Mouse (Mus musculus) gastrocnemius, adult 2 months (tissue): Measurements from ENCODE around the gene Lhx4. TPM values are rescaled to one million over a fixed set of nuclear protein-coding genes. Genes with fewer than 3 reads are reported as not detected.
A peak's percentile ranks its signal among the peaks of the same experiment; 100 is the strongest.

Source experiments
- DNase-seq: peaks from one replicate; pipeline ENCODE4 v3.0.0; 2022
- H3K27ac ChIP-seq: fragments of 200-600 bp; 2 replicates; pipeline ENCODE4 v1.8.1; 2022; ENCODE audit warnings: mild to moderate bottlenecking
- H3K4me3 ChIP-seq: fragments of 200-600 bp; 2 replicates; pipeline ENCODE4 v1.8.1; 2022; ENCODE audit warnings: mild to moderate bottlenecking, moderate library complexity
- CTCF ChIP-seq: fragments of 200-600 bp; IDR thresholded peaks from 2 replicates; pipeline ENCODE4 v1.8.1; 2022; ENCODE audit warnings: antibody characterized with exemption, mild to moderate bottlenecking, moderate library complexity
- intact Hi-C: fragments of 180-260 bp; cut with DNase I; formaldehyde crosslinking; loops from one replicate; pipeline ENCODE4 v1.15.1; 2025
- long read RNA-seq, 2 experiments: library from polyadenylated mRNA; stranded (forward); transcript quantifications; one replicate each; pipeline ENCODE4 v2.0.0; 2021
- total RNA-seq, 2 experiments: library from RNA; stranded (reverse); gene quantifications; 2 replicates each; pipeline ENCODE4 v1.2.3; 2021

The Lhx4 gene
- not detected for total RNA-seq
- long read RNA-seq, experiment 1: 0 reads
- long read RNA-seq, experiment 2: 0 reads

GRCm38 (mm10) chr1:155751484-155752255, at the start of gene Lhx4:
TSS of gene Lhx4 (minus strand) at chr1:155751684.
- H3K27ac ChIP-seq: no peak within 1 kb of the TSS
- intact Hi-C loops: no loop called here
- H3K4me3 ChIP-seq: no peak within 1 kb of the TSS
- DNase-seq: no peak
- TF ChIP-seq CTCF: no peak

GRCm38 (mm10) chr1:155798000-155798399, 46.5 kb upstream of the Lhx4 start:
- no peak overlapping the region for H3K4me3 ChIP-seq
- intact Hi-C loops: no loop called here
- DNase-seq: no peak
- no peak for TF ChIP-seq CTCF
- no peak overlapping the region for H3K27ac ChIP-seq

- Histone ChIP-seq H3K4me3 (no peak overlapping the region), H3K27ac (no peak overlapping the region)
- TF ChIP-seq CTCF: no peak
- DNase-seq: no peak
- intact Hi-C loops: no loop called here
These were observed 45.9 kb upstream of the Lhx4 start for GRCm38 (mm10) chr1:155797425-155797824.

GRCm38 (mm10) chr1:155796757-155797405, 45.4 kb upstream of the Lhx4 start:
- intact Hi-C loops: no loop called here
- no peak overlapping the region for H3K4me3 ChIP-seq
- no peak for DNase-seq
- TF ChIP-seq CTCF: no peak
- no peak overlapping the region for H3K27ac ChIP-seq

- intact Hi-C loops: no loop called here
These were observed 44.3 kb upstream of the Lhx4 start for GRCm38 (mm10) chr1:155795791-155796233.

GRCm38 (mm10) chr1:155794855-155795254, 43.4 kb upstream of the Lhx4 start:
- no peak for TF ChIP-seq CTCF
- H3K27ac ChIP-seq: no peak overlapping the region
- intact Hi-C loops: no loop called here
- no peak for DNase-seq
- no peak overlapping the region for H3K4me3 ChIP-seq

More at GRCm38 (mm10) chr1:155795791-155796233, 44.3 kb upstream of the Lhx4 start:
- no peak for DNase-seq
- H3K27ac ChIP-seq: no peak overlapping the region
- no peak overlapping the region for H3K4me3 ChIP-seq
- TF ChIP-seq CTCF: no peak

GRCm38 (mm10) chr1:155791919-155792318, 40.4 kb upstream of the Lhx4 start:
- H3K4me3 ChIP-seq: no peak overlapping the region
- peak; percentile 36; the same call in 1 of the 2 replicates for TF ChIP-seq CTCF
- H3K27ac ChIP-seq: no peak overlapping the region
- intact Hi-C loops: no loop called here
- DNase-seq: no peak

GRCm38 (mm10) chr1:155790111-155790974, 38.9 kb upstream of the Lhx4 start:
- no peak for TF ChIP-seq CTCF
- peak; percentile 13 for DNase-seq
- H3K4me3 ChIP-seq: no peak overlapping the region
- no peak overlapping the region for H3K27ac ChIP-seq
- intact Hi-C loops: no loop called here

- Histone ChIP-seq H3K27ac (no peak overlapping the region), H3K4me3 (no peak overlapping the region)
- peak; percentile 38 for DNase-seq
- TF ChIP-seq CTCF: no peak
- intact Hi-C loops: no loop called here
These were observed 34.4 kb upstream of the Lhx4 start for GRCm38 (mm10) chr1:155785886-155786285.

GRCm38 (mm10) chr1:155784343-155785205, 33.1 kb upstream of the Lhx4 start:
- peak; percentile 69 for DNase-seq
- Histone ChIP-seq H3K4me3 (no peak overlapping the region), H3K27ac (no peak overlapping the region)
- intact Hi-C loops: loop anchor here (1.0 kb wide), 1 partner anchor 209 kb away; no protein-coding TSS in a partner anchor
- peak; percentile 69 for TF ChIP-seq CTCF

- no peak for TF ChIP-seq CTCF
- no peak overlapping the region for H3K4me3 ChIP-seq
- no peak for DNase-seq
- no peak overlapping the region for H3K27ac ChIP-seq
- intact Hi-C loops: no loop called here
These were observed 30.9 kb upstream of the Lhx4 start for GRCm38 (mm10) chr1:155782382-155782781.
